Mouse (Mus musculus) embryonic fibroblast, embryonic 13.5 days (primary cell): ENCODE data around the gene Vmn1r22.

Source experiments
- CTCF ChIP-seq: IDR thresholded peaks from 2 replicates; pipeline ENCODE4 v1.5.1; 2011; ENCODE audit warnings: mild to moderate bottlenecking, control low read depth, low read length, moderate library complexity, borderline replicate concordance; ENCODE audit not compliant: insufficient read depth
- POLR2A ChIP-seq: IDR thresholded peaks from 2 replicates; pipeline ENCODE4 v1.6.1; 2011; ENCODE audit warnings: low read depth, mild to moderate bottlenecking, control low read depth, low read length, moderate library complexity

GRCm38 (mm10) chr6:57850286-57850685, 57.5 kb downstream of the Vmn1r22 start, which contains the start of gene Vmn1r21:
- TF ChIP-seq CTCF (no peak), POLR2A (no peak)
